Mouse (Mus musculus): Measurements from ENCODE around the gene Icam1.

DNA sequence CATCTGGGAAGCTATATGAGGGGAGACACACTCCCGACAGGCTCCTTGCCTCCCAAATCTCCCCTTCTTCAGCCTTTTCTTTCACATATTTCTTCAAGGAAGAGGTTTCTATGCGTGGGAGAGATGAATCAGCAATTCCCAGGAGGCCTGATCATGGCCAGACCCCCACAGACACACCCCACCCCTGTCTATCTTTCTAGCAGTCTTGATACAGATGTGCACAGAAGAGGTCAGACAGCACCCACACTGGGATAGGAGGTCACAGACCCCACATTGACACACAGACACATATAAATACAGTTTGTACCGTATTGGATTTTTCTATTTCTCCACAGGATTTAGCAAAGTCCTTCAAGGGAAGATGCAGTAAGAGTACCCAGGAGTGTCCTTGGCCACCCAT is 49.8 kb upstream of the Icam1 start:
- TF ChIP-seq CTCF (IDR thresholded peaks at IDR 0.05; ENCODE audit: low read depth): no peak
- TF ChIP-seq EP300 (IDR thresholded peaks at IDR 0.05; ENCODE audit: low read depth): no peak

Data from heart, postnatal 0 days (tissue).